Mouse (Mus musculus): Measurements from ENCODE around the gene Gm11020.
"Not testable (repeated sequence)": the region's sequence is repeated elsewhere in the genome, so short reads cannot be mapped to it uniquely, and the experiment has no call there.

The Gm11020 gene

DNA sequence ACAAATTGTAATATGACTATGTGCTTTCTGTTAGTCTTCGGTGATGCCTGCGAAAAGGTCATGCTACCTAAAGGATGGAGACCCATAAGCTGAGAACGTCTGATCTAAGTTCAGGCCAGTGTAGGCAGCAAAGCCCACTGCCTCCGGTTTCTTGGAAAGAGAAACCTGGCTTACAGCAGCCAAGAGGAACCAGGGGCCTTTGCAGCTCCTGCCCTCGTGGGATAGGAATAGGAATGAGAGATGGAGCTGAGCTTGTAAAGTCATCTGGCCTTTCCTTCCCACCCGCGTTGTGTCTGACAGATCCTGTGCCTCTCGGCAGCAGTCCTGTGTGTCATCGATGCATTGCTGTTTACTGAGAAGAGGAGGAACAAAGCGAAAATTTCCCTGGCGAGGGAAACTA is at the start of gene Gm11020:
TSS of gene Gm11020 (plus strand) at position 301 of the 400 bp plus-strand sequence.
- not testable (repeated sequence) for DNase-seq (ENCODE audit: low read depth)

GRCm38 (mm10) chr8:104293081-104293480 is 28.3 kb upstream of the Gm11020 start, which contains the start of gene Cmtm2a:
Gene Cmtm2a, minus strand, starts transcription at chr8:104293181.
- DNase-seq (ENCODE audit: low read depth): not testable (repeated sequence)

GRCm38 (mm10) chr8:104294396-104294795 is 27.0 kb upstream of the Gm11020 start:
- no peak for DNase-seq (ENCODE audit: low read depth)

GRCm38 (mm10) chr8:104301577-104301976 is 19.8 kb upstream of the Gm11020 start:
- DNase-seq (ENCODE audit: low read depth): not testable (repeated sequence)

GRCm38 (mm10) chr8:104302536-104302935 is 18.8 kb upstream of the Gm11020 start:
- DNase-seq (ENCODE audit: low read depth): not testable (repeated sequence)

DNA sequence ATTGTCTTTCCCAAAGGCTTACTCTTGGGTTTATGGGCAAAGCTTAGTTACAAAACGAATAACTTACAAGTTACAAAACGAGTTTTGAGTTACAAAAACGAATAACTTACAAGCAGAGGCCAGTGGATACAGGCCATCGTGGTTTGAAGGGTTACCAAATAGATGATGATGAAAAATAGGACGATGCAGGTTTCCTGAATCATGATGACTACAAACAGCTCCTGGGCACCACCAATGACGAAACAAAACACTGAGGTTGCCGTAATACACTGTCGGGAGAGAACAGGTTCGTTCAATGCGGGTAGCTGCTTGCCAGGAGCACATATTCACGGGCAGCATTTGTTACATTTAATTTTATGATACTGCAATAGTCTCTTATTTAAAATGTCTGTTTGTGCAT is 16.4 kb upstream of the Gm11020 start:
- no peak for DNase-seq (ENCODE audit: low read depth)

- not testable (repeated sequence) for DNase-seq (ENCODE audit: low read depth)
Observed at GRCm38 (mm10) chr8:104308341-104308740, 13.0 kb upstream of the Gm11020 start.

GRCm38 (mm10) chr8:104309441-104310155 is 11.8 kb upstream of the Gm11020 start, which contains the start of the genes Gm45711 and Cmtm1:
Gene Gm45711, minus strand, starts transcription at chr8:104310081.
Gene Cmtm1, minus strand, starts transcription at chr8:104310145.
- DNase-seq (ENCODE audit: low read depth): not testable (repeated sequence)

- not testable (repeated sequence) for DNase-seq (ENCODE audit: low read depth)
Observed at GRCm38 (mm10) chr8:104312023-104312422, 9.3 kb upstream of the Gm11020 start.

DNA sequence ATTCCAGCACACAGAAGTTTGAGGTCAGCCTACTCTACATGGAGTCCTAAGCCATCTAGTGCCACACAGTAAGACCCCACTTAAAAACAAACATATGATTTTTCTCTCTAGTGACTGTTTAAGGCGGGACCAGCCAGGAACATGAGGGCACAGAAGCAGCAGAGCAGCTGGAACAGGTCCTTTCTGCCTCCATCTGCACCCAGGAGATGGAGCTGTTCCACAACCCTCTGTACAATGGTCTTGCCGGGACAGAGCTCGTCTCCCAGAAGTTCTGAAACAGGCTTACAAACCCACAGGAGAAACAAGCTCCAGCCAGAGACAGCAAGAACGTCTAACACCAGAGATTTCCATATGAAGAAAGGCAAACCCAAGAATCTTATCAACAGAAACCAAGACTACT is 8.1 kb upstream of the Gm11020 start:
- no peak for DNase-seq (ENCODE audit: low read depth)

- not testable (repeated sequence) for DNase-seq (ENCODE audit: low read depth)
Observed at GRCm38 (mm10) chr8:104321930-104322329, 563 bp downstream of the Gm11020 start, which contains the start of gene Cmtm2b. Gene Cmtm2b, plus strand, starts transcription at chr8:104322230.

- DNase-seq (ENCODE audit: low read depth): no peak
Observed at GRCm38 (mm10) chr8:104332665-104333631, 11.6 kb downstream of the Gm11020 start.

- no peak for DNase-seq (ENCODE audit: low read depth)
Observed at GRCm38 (mm10) chr8:104333786-104334185, 12.4 kb downstream of the Gm11020 start.

GRCm38 (mm10) chr8:104334196-104334595 is 12.8 kb downstream of the Gm11020 start:
- DNase-seq (ENCODE audit: low read depth): no peak

DNA sequence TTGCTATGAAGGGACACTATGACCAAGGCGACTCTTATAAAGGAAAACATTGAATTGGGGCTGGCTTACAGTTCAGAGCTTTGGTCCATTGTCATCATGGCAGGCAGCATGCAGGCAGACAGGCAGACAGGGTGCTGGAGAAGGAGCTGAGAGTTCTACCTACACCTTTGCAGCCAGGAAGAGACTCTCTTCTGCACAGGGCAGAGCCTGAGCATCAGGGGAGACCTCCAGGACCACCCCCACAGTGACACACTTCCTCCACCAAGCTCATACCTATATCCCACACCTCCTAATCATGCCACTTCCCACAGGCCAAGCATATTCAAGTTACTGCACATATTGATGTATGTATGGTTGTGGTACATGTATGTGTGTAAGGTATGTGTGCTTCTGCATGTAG is 15.4 kb downstream of the Gm11020 start:
- no peak for DNase-seq (ENCODE audit: low read depth)

DNA sequence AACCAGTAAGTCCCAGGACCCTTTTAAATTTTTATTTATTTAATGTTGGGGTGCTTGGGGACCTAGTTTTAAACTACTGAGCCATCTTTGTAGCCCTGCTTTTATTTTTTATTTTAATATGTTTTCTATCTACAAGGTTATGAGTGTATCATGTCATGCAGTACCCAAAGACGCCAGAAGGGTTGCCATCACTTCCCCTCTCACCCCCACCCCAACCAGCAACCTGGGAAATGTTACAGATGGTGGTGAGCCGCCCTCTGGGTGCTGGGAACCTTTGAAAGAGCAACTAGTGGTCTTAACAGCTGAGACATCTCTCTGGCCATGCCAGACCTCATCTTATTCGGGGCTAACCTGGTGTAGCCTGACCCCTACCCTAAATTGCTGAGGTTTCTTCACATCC is 16.5 kb downstream of the Gm11020 start:
- no peak for DNase-seq (ENCODE audit: low read depth)

DNA sequence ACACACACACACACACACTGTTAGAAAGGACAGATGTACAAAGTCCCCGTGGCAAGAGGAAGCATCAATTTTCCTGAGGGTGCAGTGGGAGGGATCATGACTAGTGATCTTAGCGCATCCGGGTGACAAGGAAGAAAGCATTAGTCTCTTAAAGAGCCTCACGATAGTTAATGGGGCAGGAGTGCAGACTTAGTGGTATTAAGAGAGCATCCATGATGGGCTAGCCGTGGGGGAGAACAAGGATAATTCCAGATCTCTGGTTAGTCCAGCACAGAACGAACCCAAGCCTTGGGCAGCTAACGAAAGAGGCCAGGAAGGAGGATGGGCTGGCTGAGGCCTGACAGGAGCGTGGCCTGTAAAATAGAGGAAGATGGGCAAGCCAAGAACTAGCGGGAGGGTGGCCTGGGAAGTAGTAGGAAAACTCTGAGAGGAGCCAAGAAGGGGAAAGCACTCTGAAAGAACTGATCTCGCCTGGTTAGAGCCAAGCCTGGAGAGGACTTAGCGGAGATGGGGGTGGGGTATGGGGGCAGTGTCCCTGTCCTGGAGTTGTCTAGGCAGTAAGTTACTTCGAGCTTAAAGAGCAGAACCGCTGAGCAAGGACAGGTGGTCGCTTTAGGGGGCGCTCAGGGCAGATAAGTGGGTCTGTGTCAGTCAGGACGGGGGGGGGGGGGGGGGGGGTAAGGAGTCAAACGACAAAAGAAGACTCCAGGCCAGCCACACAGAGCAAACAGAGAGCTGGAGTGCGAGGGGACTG is 18.0 kb downstream of the Gm11020 start, which contains the start of gene Cmtm3:
TSS of gene Cmtm3 (plus strand) at position 182 of the 754 bp plus-strand sequence.
- no peak for DNase-seq (ENCODE audit: low read depth)

- no peak for DNase-seq (ENCODE audit: low read depth)
Observed at GRCm38 (mm10) chr8:104339983-104340232, 18.5 kb downstream of the Gm11020 start.

- peak; percentile 58 for DNase-seq (ENCODE audit: low read depth)
Observed at GRCm38 (mm10) chr8:104340233-104341105, 19.1 kb downstream of the Gm11020 start.

- DNase-seq (ENCODE audit: low read depth): no peak
Observed at GRCm38 (mm10) chr8:104341106-104341561, 19.8 kb downstream of the Gm11020 start.

- no peak for DNase-seq (ENCODE audit: low read depth)
Observed at GRCm38 (mm10) chr8:104341678-104342077, 20.3 kb downstream of the Gm11020 start.

All from c-Kit-positive CD71-negative TER-119-negative erythroid progenitor cells, embryonic 14.5 days (primary cell).